Mouse (Mus musculus) liver, embryonic 18 days (tissue): ENCODE measurements around the gene Olfr116. TPM values are rescaled to one million over a fixed set of nuclear protein-coding genes. Genes with fewer than 3 reads are reported as not detected.

Experiments used
- polyA plus RNA-seq: library from polyadenylated mRNA; depleted of rRNA; stranded (reverse); fragments of >200 nt; gene quantifications from 2 replicates; pipeline ENCODE4 v1.2.3, GENCODE M21; 2012; rRNA removed

The Olfr116 gene
- not detected in 2 replicates for polyA plus RNA-seq

GRCm38 (mm10) chr17:37627009-37627408 is at the start of gene Olfr116, which contains the start of gene Olfr115:
TSS of gene Olfr116 (minus strand) at chr17:37627199.
TSS of gene Olfr115 (minus strand) at chr17:37627109.

GRCm38 (mm10) chr17:37666688-37667087 is 39.7 kb upstream of the Olfr116 start, which contains the start of gene Olfr118:
TSS of gene Olfr118 (plus strand) at chr17:37666988.

DNA sequence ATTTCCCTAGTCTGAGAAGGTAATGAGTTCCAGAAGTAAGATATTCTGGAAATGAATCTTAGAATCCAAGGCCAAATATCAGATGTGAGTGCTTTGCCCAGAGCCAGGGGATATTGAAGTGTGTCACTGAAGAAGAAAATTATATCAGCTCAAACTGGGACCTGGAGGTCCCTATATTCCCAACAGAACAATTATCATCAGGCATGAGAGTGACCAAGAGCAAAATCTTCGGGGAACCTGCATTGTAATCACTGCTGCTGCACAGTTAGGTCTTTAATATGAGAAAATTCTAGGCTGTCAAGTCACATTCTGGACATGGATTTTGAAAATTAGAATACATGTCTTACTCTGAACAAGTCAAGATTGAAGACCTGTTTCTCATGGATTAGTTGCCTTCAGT is 36.7 kb upstream of the Olfr116 start, which contains the start of gene Olfr117:
TSS of gene Olfr117 (minus strand) at position 101 of the 400 bp plus-strand sequence.

DNA sequence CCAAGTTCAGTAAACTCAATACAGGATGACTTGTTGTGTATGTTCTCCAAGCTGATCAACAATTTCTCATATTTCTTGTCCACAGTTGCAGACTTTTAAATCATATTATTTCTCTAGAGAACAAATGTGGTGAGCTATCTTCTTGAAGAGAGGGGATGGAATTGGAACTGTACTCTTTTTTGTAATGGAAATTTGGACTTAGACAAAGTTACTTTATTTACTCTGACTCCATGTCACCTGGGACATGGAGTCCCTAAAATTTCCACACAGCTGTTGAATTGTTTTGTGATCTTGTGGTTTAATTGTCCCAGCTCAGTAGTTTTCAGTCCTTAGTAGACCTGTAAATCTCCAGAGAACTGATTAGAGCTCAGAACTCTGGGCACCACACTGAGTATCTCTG is 34.4 kb downstream of the Olfr116 start, which contains the start of gene Olfr114:
TSS of gene Olfr114 (minus strand) at position 101 of the 400 bp plus-strand sequence.

DNA sequence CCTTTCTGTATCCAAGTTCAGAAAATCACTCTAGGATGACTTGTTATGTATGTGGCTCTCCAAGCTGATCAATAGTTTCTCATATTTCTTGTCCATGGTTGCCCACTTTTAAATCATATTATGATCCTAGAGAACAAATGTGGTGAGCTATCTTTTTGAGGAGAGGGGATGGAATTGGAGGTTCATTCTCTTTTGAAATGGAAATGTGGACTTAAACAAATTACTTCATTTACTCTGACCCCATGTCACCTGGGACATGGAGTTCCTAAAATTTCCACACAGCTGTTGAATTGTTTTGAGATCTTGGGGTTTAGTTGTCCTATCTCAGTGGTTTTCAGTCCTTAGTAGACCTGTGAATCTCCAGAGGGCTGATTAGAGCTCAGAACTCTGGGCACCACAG is 49.4 kb downstream of the Olfr116 start, which contains the start of gene Olfr113:
TSS of gene Olfr113 (minus strand) at position 101 of the 400 bp plus-strand sequence.

Other genes starting within 250 kb of the Olfr116 start
- gene Olfr105-ps, start 248.2 kb downstream of the Olfr116 start, polyA plus RNA-seq: not detected in 2 replicates
- gene Olfr106-ps, start 236.8 kb downstream of the Olfr116 start, polyA plus RNA-seq: not detected in 2 replicates
- gene Olfr107, start 228.0 kb downstream of the Olfr116 start, polyA plus RNA-seq: not detected in 2 replicates
- gene Olfr108, start 181.7 kb downstream of the Olfr116 start, polyA plus RNA-seq: not detected in 2 replicates
- gene Olfr109, start 168.3 kb downstream of the Olfr116 start, polyA plus RNA-seq: not detected in 2 replicates
- gene H2-M2, start 143.6 kb downstream of the Olfr116 start, polyA plus RNA-seq: 0.06 TPM in 1 of 2 replicates, not detected in the other
- 0.02 TPM in 1 of 2 replicates, not detected in the other for gene Olfr110, start 134.7 kb downstream of the Olfr116 start, polyA plus RNA-seq
- gene Olfr111, start 119.2 kb downstream of the Olfr116 start, polyA plus RNA-seq: 0.03 and 0.04 TPM in 2 replicates
- gene Olfr112, start 57.7 kb downstream of the Olfr116 start, polyA plus RNA-seq: not detected in 2 replicates
- gene Olfr113, start 49.5 kb downstream of the Olfr116 start, polyA plus RNA-seq: not detected in 2 replicates
- gene Olfr114, start 34.5 kb downstream of the Olfr116 start, polyA plus RNA-seq: not detected in 2 replicates
- not detected in 2 replicates for gene Olfr115, start 90 bp downstream of the Olfr116 start, polyA plus RNA-seq
- not detected in 2 replicates for gene Olfr117, start 36.6 kb upstream of the Olfr116 start, polyA plus RNA-seq
- gene Olfr118, start 39.8 kb upstream of the Olfr116 start, polyA plus RNA-seq: not detected in 2 replicates
- gene Olfr119, start 69.4 kb upstream of the Olfr116 start, polyA plus RNA-seq: not detected in 2 replicates
- not detected in 2 replicates for gene Olfr120, start 94.6 kb upstream of the Olfr116 start, polyA plus RNA-seq
- not detected in 2 replicates for gene Olfr121, start 121.7 kb upstream of the Olfr116 start, polyA plus RNA-seq
- gene Olfr122, start 141.4 kb upstream of the Olfr116 start, polyA plus RNA-seq: not detected in 2 replicates
- gene Olfr123, start 166.3 kb upstream of the Olfr116 start, polyA plus RNA-seq: not detected in 2 replicates
- not detected in 2 replicates for gene Olfr124, start 172.7 kb upstream of the Olfr116 start, polyA plus RNA-seq
- not detected in 2 replicates for gene Olfr125, start 205.8 kb upstream of the Olfr116 start, polyA plus RNA-seq
- gene Olfr126, start 220.3 kb upstream of the Olfr116 start, polyA plus RNA-seq: not detected in 2 replicates